Mouse (Mus musculus) liver, embryonic 12.5 days (tissue): ENCODE results near the gene Sgcg. TPM values are rescaled to one million over a fixed set of nuclear protein-coding genes. Genes with fewer than 3 reads are reported as not detected.

Source experiments
- ATAC-seq: fragments of 200-750 bp; cut with Nextera tagmentation; 2 replicates; pipeline ENCODE4 v1.8.0; 2017; ENCODE audit warnings: moderate number of reproducible peaks, mild to moderate bottlenecking, moderate library complexity
- H3K27ac ChIP-seq: fragments of 300-500 bp; sonication (generic); 2 replicates; pipeline ENCODE4 v1.5.1; 2016; ENCODE audit warnings: mild to moderate bottlenecking
- H3K27me3 ChIP-seq: fragments of 300-500 bp; sonication (generic); replicated peaks from 2 replicates; pipeline ENCODE4 v1.6.1; 2016; ENCODE audit warnings: mild to moderate bottlenecking, moderate library complexity
- H3K36me3 ChIP-seq: fragments of 300-500 bp; sonication (generic); 2 replicates; pipeline ENCODE4 v1.6.1; 2016; ENCODE audit warnings: mild to moderate bottlenecking, moderate library complexity
- H3K4me1 ChIP-seq: fragments of 300-500 bp; sonication (generic); 2 replicates; pipeline ENCODE4 v1.6.1; 2016
- H3K4me2 ChIP-seq: fragments of 300-500 bp; sonication (generic); 2 replicates; pipeline ENCODE4 v1.6.1; 2016; ENCODE audit warnings: mild to moderate bottlenecking, moderate library complexity
- H3K4me3 ChIP-seq: fragments of 300-500 bp; sonication (generic); 2 replicates; pipeline ENCODE4 v1.5.1; 2016; ENCODE audit warnings: mild to moderate bottlenecking, moderate library complexity
- H3K9ac ChIP-seq: fragments of 300-500 bp; sonication (generic); 2 replicates; pipeline ENCODE4 v1.6.1; 2016; ENCODE audit warnings: mild to moderate bottlenecking, moderate library complexity
- H3K9me3 ChIP-seq: fragments of 300-500 bp; sonication (generic); replicated peaks from 2 replicates; pipeline ENCODE4 v1.6.1; 2016; ENCODE audit warnings: mild to moderate bottlenecking, moderate library complexity
- WGBS: fragments of 180-500 bp; shearing (Covaris S2); methylation state at CpG from one replicate; pipeline ENCODE4 v1.1.7; 2016; ENCODE audit not compliant: insufficient replicate concordance; 5-methylcytosine and 5-hydroxymethylcytosine counted together
- polyA plus RNA-seq: library from polyadenylated mRNA; unstranded; fragments of >200 nt; fragmentation: Nextera tagmentation; extraction: Ambion mirVana; gene quantifications from 2 replicates; pipeline ENCODE4 v1.2.1, GENCODE M21; 2016

The Sgcg gene
- polyA plus RNA-seq, 1 experiment from 2014 or later, result 0.12 TPM

DNA sequence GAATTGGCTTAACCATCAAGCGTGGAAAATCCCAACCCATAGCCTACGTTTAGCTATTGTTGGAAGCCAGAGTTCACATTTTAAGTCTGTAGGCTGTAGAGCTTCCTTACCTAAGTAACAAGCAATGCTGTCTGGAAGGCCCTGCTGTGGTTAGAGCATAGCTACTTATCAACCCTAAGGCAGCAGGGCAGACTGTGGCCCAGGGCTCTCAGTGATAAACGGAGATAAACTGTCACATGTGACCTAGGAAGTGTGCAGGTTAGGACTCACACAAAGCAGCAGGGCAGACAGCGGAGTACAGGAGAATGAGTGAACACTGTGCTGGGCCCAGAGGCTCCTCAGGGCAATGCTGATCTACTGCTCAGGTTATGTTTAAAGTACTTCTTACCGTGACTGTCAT, 28.5 kb downstream of the Sgcg start:
- H3K4me2 ChIP-seq, result peak overlapping the region; percentile 48
- whole genome bisulfite sequencing, result 36% methylated on average over 5 of the region's 5 CpGs
- no peak overlapping the region for H3K27ac ChIP-seq
- no peaks in the 10 kb centered on the region for H3K9me3 ChIP-seq
- no peak overlapping the region for H3K9ac ChIP-seq
- H3K4me1 ChIP-seq, result peaks cover 26% of the 10 kb centered on the region
- H3K4me3 ChIP-seq, result no peak overlapping the region
- no peaks in the 10 kb centered on the region for H3K36me3 ChIP-seq
- peak; percentile 97 for ATAC-seq
- no peaks in the 10 kb centered on the region for H3K27me3 ChIP-seq

DNA sequence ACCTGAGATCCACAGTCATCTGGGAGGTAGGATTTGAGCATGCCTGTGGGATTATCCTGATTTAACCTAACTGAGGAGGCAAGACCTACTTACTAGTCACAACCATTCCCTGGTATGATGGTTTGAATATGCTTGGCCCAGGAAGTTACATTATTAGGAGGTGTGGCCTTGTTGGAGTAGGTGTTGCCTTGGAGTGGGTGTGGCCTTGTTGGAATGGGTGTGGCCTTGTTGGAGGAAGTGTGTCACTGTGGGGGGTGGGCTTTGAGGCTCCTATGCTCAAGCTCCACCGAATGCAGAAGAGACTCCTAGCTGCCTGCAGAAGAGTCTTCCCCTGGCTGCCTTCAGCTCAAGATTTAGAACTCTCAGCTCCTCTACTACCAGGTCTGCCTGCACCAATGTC, 32.1 kb downstream of the Sgcg start:
- no peak overlapping the region for H3K9ac ChIP-seq
- ATAC-seq, result no peak

DNA sequence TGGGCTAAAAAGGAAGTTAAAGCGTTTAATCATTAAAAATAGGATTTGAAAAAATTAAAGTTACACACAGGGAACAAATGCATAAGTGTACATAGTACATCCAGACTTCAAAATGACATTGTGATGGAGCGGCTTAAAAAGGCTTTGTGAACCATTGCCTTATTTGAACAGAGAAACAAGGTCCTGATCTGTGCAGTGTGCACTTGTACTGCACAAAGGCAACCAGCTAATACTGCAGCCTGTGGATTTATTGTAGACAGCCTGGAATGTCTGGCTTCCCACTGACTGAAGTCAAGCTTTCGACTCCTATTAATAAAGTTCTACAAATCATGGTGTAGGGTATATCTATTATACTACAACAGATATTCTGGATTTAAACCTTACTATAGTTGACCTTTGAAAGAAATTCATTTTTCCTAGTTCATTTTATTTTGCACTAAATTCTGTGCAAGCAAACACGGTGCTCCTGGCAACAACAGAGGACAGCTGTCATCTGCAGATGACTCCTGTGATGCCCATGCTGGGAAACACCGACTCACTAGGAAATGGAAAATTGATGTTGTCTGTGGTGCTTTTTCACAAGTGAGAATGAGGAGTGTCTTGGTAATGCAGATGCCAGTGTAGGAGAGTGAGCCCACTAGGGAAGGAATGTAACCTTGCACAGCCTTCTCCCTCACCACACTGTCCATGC, 33.8 kb downstream of the Sgcg start:
- Histone ChIP-seq H3K27ac (no peak overlapping the region), H3K4me3 (no peak overlapping the region), H3K27me3 (no peaks in the 10 kb centered on the region), H3K4me1 (peaks cover 8% of the 10 kb centered on the region), H3K36me3 (no peaks in the 10 kb centered on the region), H3K9me3 (no peaks in the 10 kb centered on the region), H3K9ac (no peak overlapping the region), H3K4me2 (no peak overlapping the region)
- ATAC-seq, result no peak
- WGBS, result 68% methylated on average over 5 of the region's 5 CpGs

More for the DNA sequence above, 32.1 kb downstream of the Sgcg start:
- no peak overlapping the region for H3K27ac ChIP-seq
- 25% methylated on average over 1 of the region's 1 CpGs for WGBS
- no peaks in the 10 kb centered on the region for H3K36me3 ChIP-seq
- H3K4me1 ChIP-seq, result peaks cover 22% of the 10 kb centered on the region
- H3K4me3 ChIP-seq, result no peak overlapping the region
- no peaks in the 10 kb centered on the region for H3K9me3 ChIP-seq
- H3K4me2 ChIP-seq, result no peak overlapping the region
- H3K27me3 ChIP-seq, result no peaks in the 10 kb centered on the region

DNA sequence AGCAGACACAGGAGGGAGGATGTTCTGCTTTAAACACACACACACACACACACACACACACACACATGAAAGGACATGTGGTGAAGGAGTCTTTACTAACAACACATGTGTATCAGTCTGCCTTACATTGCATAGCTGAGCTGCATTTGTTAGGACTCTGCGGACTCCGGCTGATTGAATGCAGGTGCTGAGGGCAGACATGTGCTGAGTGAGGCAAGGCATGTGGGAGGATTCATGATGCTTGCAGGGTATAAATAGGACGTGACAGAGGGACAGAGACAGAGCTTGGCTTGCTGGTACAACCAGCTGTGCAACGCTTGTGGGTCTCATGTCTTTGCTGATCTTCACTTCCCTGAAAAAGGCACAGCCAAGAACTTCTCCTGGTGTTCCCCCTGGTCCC, 34.5 kb downstream of the Sgcg start:
- no peaks in the 10 kb centered on the region for H3K36me3 ChIP-seq
- H3K27me3 ChIP-seq, result no peaks in the 10 kb centered on the region
- H3K4me3 ChIP-seq, result no peak overlapping the region
- H3K27ac ChIP-seq, result no peak overlapping the region
- ATAC-seq, result no peak
- H3K9me3 ChIP-seq, result no peaks in the 10 kb centered on the region
- WGBS, result 77% methylated on average over 4 of the region's 4 CpGs
- no peaks in the 10 kb centered on the region for H3K4me1 ChIP-seq
- no peak overlapping the region for H3K9ac ChIP-seq
- no peak overlapping the region for H3K4me2 ChIP-seq

DNA sequence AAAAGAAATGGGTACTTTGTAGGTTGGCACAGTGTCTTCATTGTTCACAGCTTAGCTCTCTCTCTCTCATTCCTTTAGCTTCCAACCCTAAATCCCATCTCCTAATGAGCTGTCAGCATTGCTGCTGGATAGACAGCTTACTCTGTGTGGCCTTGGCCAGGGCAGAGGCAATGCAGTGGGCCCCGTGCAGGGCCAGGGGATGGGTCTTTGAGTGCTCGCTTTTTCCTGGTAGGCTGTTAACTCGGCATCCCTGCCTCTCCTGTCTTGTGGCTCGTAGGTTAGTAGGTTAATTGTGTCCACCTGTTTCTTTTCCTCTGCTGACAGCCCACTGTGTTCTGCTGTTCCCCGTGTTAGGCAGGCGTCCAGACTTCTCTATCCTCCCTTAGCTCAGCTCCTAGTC, 35.8 kb downstream of the Sgcg start:
- H3K27me3 ChIP-seq, result no peaks in the 10 kb centered on the region
- WGBS, result 57% methylated on average over 6 of the region's 6 CpGs
- no peak overlapping the region for H3K27ac ChIP-seq
- no peak for ATAC-seq
- no peak overlapping the region for H3K4me2 ChIP-seq
- H3K4me3 ChIP-seq, result no peak overlapping the region
- H3K36me3 ChIP-seq, result no peaks in the 10 kb centered on the region
- no peaks in the 10 kb centered on the region for H3K4me1 ChIP-seq
- H3K9ac ChIP-seq, result no peak overlapping the region
- H3K9me3 ChIP-seq, result no peaks in the 10 kb centered on the region

DNA sequence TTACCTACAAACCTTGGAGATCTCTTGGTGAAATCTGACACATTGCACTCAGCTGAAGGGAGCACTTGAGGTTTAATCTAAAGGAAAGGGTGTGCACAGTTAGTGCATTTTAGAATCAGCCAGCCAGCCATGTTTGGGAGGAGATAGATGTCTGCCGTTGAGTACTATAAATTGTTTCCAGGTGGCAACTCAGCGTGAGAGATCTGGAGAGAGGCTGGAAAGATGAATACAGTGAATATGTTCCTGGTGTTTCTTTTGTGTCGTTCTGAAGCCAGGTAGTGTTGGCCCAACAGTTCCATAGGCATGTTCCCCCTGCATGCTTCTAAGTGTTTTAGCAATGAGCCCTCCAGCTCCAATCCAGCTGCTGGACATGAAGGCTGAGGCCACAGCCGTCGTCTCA, 37.1 kb downstream of the Sgcg start:
- no peaks in the 10 kb centered on the region for H3K27me3 ChIP-seq
- no peak for ATAC-seq
- H3K27ac ChIP-seq, result no peak overlapping the region
- WGBS, result 78% methylated on average over 5 of the region's 5 CpGs
- H3K4me1 ChIP-seq, result no peaks in the 10 kb centered on the region
- H3K9ac ChIP-seq, result no peak overlapping the region
- H3K4me3 ChIP-seq, result no peak overlapping the region
- H3K4me2 ChIP-seq, result no peak overlapping the region
- no peaks in the 10 kb centered on the region for H3K36me3 ChIP-seq
- H3K9me3 ChIP-seq, result no peaks in the 10 kb centered on the region

DNA sequence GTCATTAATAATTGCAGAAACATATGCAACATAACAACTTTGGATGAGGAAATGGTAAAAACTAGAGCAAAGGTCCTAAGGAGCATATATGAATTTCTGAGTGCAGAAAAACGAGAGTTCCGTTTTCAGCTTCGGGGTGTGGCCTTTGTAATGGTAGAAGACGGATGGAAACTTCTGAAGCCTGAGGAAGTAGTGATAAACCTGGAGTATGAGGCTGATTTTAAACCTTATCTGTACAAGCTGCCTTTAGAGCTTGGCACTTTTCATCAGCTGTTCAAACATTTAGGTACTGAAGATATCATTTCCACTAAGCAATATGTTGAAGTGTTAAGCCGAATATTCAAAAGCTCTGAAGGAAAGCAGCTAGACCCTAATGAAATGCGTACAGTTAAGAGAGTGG, 46.5 kb downstream of the Sgcg start:
- Histone ChIP-seq H3K4me3 (no peak overlapping the region), H3K27ac (no peak overlapping the region), H3K9ac (no peak overlapping the region), H3K27me3 (no peaks in the 10 kb centered on the region), H3K36me3 (peaks cover 45% of the 10 kb centered on the region), H3K4me2 (no peak overlapping the region), H3K9me3 (peaks cover 63% of the 10 kb centered on the region), H3K4me1 (no peaks in the 10 kb centered on the region)
- ATAC-seq, result no peak
- WGBS, result 83% methylated on average over 6 of the region's 6 CpGs

DNA sequence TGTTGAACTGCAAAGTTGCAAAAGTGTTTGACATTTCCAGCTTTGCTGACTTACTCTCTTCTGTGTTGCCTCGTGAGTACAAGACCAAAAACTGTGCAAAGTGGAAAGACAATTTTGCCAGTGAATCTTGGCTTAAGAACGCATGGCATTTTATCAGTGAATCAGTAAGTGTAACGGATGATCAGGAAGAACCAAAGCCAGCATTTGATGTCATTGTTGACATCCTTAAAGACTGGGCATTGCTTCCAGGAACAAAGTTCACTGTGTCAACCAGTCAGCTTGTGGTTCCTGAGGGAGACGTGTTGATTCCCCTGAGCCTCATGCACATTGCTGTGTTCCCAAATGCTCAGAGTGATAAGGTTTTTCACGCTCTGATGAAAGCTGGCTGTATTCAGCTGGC, 48.2 kb downstream of the Sgcg start:
- no peaks in the 10 kb centered on the region for H3K27me3 ChIP-seq
- peaks cover 76% of the 10 kb centered on the region for H3K9me3 ChIP-seq
- no peak overlapping the region for H3K27ac ChIP-seq
- no peak overlapping the region for H3K4me2 ChIP-seq
- no peak overlapping the region for H3K4me3 ChIP-seq
- WGBS, result 86% methylated on average over 5 of the region's 5 CpGs
- ATAC-seq, result no peak
- no peaks in the 10 kb centered on the region for H3K4me1 ChIP-seq
- H3K9ac ChIP-seq, result no peak overlapping the region
- H3K36me3 ChIP-seq, result peaks cover 57% of the 10 kb centered on the region

DNA sequence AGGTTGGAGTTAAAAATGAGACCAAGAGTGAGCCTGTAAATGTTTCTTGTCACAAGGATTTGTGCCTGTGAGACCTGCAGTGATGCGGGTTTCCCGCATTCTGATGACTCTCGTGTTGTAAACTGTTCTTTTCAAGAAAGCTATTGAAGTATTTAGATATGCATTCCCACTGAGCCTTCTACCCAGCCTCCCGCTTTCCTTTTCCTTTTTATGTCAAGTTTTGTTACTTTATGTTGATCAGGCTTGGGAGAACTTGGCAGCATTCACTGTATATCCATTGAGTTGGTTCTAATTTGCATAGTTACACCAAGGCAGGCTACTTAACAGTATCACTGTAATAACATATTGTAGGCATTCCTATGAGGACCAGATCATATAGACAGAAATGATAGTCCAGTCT, 63.9 kb downstream of the Sgcg start:
- H3K36me3 ChIP-seq, result peaks cover 82% of the 10 kb centered on the region
- no peaks in the 10 kb centered on the region for H3K4me1 ChIP-seq
- WGBS, result 93% methylated on average over 4 of the region's 4 CpGs
- H3K27me3 ChIP-seq, result no peaks in the 10 kb centered on the region
- no peaks in the 10 kb centered on the region for H3K9me3 ChIP-seq
- no peak overlapping the region for H3K27ac ChIP-seq
- H3K4me2 ChIP-seq, result no peak overlapping the region
- no peak for ATAC-seq
- no peak overlapping the region for H3K9ac ChIP-seq
- H3K4me3 ChIP-seq, result no peak overlapping the region

DNA sequence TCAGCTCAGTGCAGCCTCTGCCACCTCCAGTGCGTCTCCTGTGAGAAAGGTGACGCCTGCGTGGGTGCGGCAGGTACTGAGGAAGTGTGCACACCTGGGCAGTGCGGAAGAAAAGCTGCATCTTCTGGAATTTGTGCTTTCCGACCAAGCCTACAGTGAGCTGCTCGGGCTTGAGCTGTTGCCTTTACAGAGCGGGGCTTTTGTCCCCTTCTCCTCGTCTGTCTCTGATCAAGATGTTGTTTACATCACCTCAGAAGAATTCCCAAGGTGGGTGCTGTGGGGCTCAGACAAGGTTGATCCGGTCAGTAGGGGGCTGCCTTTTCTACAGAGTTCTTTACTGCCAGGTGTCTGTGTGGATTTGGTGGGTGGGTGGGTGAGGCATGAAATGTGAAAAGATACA, 66.0 kb downstream of the Sgcg start:
- 80% methylated on average over 10 of the region's 10 CpGs for WGBS
- Histone ChIP-seq H3K4me2 (no peak overlapping the region), H3K4me1 (no peaks in the 10 kb centered on the region), H3K9ac (no peak overlapping the region), H3K36me3 (peaks cover 73% of the 10 kb centered on the region), H3K27me3 (no peaks in the 10 kb centered on the region), H3K9me3 (no peaks in the 10 kb centered on the region), H3K4me3 (no peak overlapping the region), H3K27ac (no peak overlapping the region)
- ATAC-seq, result no peak

DNA sequence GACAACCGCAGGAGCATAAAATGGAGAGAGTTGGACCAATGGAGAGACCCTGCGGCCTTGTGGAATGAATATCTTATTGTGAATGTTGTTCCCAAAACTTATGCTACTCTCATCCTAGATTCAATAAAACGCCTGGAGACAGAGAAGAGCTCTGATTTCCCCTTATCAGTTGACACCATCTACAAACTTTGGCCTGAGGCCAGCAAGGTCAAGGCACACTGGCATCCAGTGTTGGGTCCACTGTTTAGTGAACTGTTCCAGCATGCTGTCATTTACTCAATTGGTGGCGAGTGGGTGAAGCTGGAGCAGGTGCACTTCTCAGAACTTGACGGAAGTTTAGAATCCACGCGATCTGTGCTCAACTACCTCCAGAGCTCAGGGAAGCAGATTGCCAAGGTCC, 66.4 kb downstream of the Sgcg start:
- H3K9ac ChIP-seq, result no peak overlapping the region
- no peak overlapping the region for H3K27ac ChIP-seq
- no peaks in the 10 kb centered on the region for H3K9me3 ChIP-seq
- no peak overlapping the region for H3K4me2 ChIP-seq
- no peaks in the 10 kb centered on the region for H3K4me1 ChIP-seq
- ATAC-seq, result no peak
- peaks cover 69% of the 10 kb centered on the region for H3K36me3 ChIP-seq
- no peaks in the 10 kb centered on the region for H3K27me3 ChIP-seq
- no peak overlapping the region for H3K4me3 ChIP-seq
- 81% methylated on average over 7 of the region's 7 CpGs for WGBS

DNA sequence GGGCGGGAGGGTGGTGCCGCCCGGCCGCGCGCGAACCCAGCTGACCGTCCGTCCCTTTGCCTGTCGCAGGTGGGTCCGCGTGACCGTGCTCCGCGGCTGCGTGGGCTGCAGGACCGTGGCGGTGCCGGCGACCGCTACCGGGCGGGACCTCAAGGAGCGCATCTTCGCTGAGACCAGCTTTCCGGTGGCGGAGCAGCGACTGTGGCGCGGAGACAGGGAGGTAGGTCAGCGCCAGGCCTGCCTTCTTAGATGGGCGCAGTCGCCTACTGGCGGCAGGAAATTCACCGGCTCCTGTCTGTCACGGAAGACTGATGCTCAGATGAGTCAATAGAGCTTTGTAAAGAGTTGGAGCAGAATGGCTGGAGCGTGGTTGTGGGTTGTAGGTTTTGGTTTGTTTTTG, 85.1 kb downstream of the Sgcg start:
- peaks cover 19% of the 10 kb centered on the region for H3K27me3 ChIP-seq
- H3K4me1 ChIP-seq, result peaks cover 27% of the 10 kb centered on the region
- H3K9me3 ChIP-seq, result no peaks in the 10 kb centered on the region
- peak overlapping the region; percentile 81 for H3K4me3 ChIP-seq
- H3K9ac ChIP-seq, result peak overlapping the region; percentile 80
- peak overlapping the region; percentile 87 for H3K4me2 ChIP-seq
- under 1% methylated on average over 31 of the region's 37 CpGs for WGBS
- peak overlapping the region; percentile 94 for H3K27ac ChIP-seq
- ATAC-seq, result peak; percentile 51
- peaks cover 9% of the 10 kb centered on the region; the same call in 1 of the 2 replicates for H3K36me3 ChIP-seq
